Mouse (Mus musculus) hindbrain, embryonic 12.5 days (tissue): ENCODE measurements around the gene Kpna1. TPM values are rescaled to one million over a fixed set of nuclear protein-coding genes. Genes with fewer than 3 reads are reported as not detected.
"Not testable (repeated sequence)": the region's sequence is repeated elsewhere in the genome, so short reads cannot be mapped to it uniquely, and the experiment has no call there.

Experiments
- ATAC-seq: fragments of 200-750 bp; cut with Nextera tagmentation; 2 replicates; pipeline ENCODE4 v1.8.0; 2017; ENCODE audit warnings: moderate TSS enrichment; ENCODE audit not compliant: low FRiP score
- H3K27ac ChIP-seq: fragments of 300-500 bp; sonication (generic); 2 replicates; pipeline ENCODE4 v1.5.1; 2016; ENCODE audit warnings: mild to moderate bottlenecking
- H3K27me3 ChIP-seq: fragments of 300-500 bp; sonication (generic); 2 replicates; pipeline ENCODE4 v1.6.1; 2016; ENCODE audit warnings: mild to moderate bottlenecking
- H3K36me3 ChIP-seq: fragments of 300-500 bp; sonication (generic); 2 replicates; pipeline ENCODE4 v1.6.1; 2016; ENCODE audit warnings: mild to moderate bottlenecking
- H3K4me1 ChIP-seq: fragments of 300-500 bp; sonication (generic); 2 replicates; pipeline ENCODE4 v1.6.1; 2016
- H3K4me2 ChIP-seq: fragments of 300-500 bp; sonication (generic); replicated peaks from 2 replicates; pipeline ENCODE4 v1.6.1; 2016; ENCODE audit warnings: mild to moderate bottlenecking
- H3K4me3 ChIP-seq: fragments of 300-500 bp; sonication (generic); 2 replicates; pipeline ENCODE4 v1.5.1; 2016; ENCODE audit warnings: mild to moderate bottlenecking
- H3K9ac ChIP-seq: fragments of 300-500 bp; sonication (generic); 2 replicates; pipeline ENCODE4 v1.6.1; 2016; ENCODE audit warnings: mild to moderate bottlenecking, moderate library complexity
- H3K9me3 ChIP-seq: fragments of 300-500 bp; sonication (generic); replicated peaks from 2 replicates; pipeline ENCODE4 v1.6.1; 2016; ENCODE audit warnings: mild to moderate bottlenecking
- WGBS: fragments of 180-500 bp; shearing (Covaris S2); methylation state at CpG from one replicate; pipeline ENCODE4 v1.1.7; 2016; 5-methylcytosine and 5-hydroxymethylcytosine counted together
- polyA plus RNA-seq: library from polyadenylated mRNA; unstranded; fragments of >200 nt; fragmentation: Nextera tagmentation; extraction: Ambion mirVana; gene quantifications from 2 replicates; pipeline ENCODE4 v1.2.1, GENCODE M21; 2016

Kpna1 gene
- polyA plus RNA-seq, 1 experiment from 2014 or later = 86.8 TPM

DNA sequence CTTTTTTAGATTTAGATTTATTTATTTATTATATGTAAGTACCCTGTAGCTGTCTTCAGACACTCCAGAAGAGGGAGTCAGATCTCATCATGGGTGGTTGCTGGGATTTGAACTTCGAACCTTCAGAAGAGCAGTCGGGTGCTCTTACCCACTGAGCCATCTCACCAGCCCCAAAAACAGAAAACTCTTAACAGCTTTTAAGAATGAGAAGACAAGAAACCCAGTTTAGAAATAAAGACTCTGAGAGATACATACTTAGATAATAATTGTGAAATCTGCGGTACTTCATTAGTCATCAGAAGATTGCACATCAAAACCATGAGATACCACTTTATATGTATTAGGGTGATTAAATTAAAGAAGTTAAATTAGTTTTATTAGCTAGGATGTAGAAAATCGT, 20.3 kb downstream of the Kpna1 start:
- H3K4me3 ChIP-seq, ATAC-seq: not testable (repeated sequence)
- 96% methylated on average over 4 of the region's 4 CpGs for WGBS

DNA sequence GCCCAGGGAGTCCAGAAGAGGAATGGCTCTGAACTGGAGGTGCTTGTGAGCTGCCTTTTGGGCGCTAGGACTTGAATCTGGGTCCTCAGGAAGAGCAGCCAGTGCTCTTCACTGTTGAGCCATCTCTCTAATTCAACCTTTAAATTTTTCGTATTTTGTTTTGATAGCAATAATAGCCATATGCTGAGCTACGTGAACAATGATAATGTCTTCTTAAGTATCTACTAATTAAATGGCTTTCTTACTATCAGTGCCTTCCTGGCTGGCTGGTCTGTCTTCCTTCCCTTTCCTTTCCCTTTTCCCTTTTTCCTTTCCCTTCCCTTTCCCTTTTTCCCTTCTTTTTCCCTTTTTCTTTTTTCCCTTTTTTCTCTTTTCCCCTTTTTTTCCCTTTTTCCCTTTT, 29.8 kb downstream of the Kpna1 start:
- Histone ChIP-seq H3K27ac (no peak overlapping the region), H3K4me2 (no peak overlapping the region), H3K9me3 (no peaks in the 10 kb centered on the region), H3K4me1 (no peaks in the 10 kb centered on the region), H3K27me3 (no peaks in the 10 kb centered on the region), H3K9ac (no peak overlapping the region), H3K4me3 (no peak overlapping the region), H3K36me3 (peaks cover 12% of the 10 kb centered on the region)
- no peak for ATAC-seq
- 94% methylated on average over 3 of the region's 3 CpGs for WGBS

More for the DNA sequence above, 20.3 kb downstream of the Kpna1 start:
- H3K9me3 ChIP-seq, H3K4me2 ChIP-seq, H3K27ac ChIP-seq, H3K27me3 ChIP-seq, H3K4me1 ChIP-seq, H3K9ac ChIP-seq: not testable (repeated sequence)
- H3K36me3 ChIP-seq = peaks cover 10% of the 10 kb centered on the region; the same call in 1 of the 2 replicates

DNA sequence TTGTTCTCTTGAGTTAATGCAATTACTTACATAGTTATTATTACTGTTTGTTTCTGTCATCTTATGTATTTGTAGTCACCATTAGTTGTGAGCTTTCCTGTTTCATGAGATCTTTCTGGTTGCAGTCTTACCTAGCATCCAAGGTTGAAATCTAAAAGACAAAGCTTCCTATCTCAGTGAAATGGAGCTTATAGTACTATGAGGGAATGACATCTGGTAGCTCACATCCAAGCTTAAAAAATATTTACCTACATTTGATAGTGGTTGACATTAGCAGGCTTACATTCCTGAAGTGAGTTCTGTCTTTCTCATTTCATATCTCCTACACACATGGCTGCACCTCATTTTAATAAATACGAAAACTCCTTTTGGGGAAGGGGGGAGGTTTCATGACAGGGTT, 37.8 kb downstream of the Kpna1 start:
- no peak overlapping the region for H3K4me2 ChIP-seq
- no peak overlapping the region for H3K4me3 ChIP-seq
- H3K36me3 ChIP-seq = peaks cover 26% of the 10 kb centered on the region
- no peaks in the 10 kb centered on the region for H3K4me1 ChIP-seq
- H3K27me3 ChIP-seq = no peaks in the 10 kb centered on the region
- H3K27ac ChIP-seq = no peak overlapping the region
- no peaks in the 10 kb centered on the region for H3K9me3 ChIP-seq
- no peak overlapping the region for H3K9ac ChIP-seq
- ATAC-seq = no peak
- WGBS = 84% methylated on average over 1 of the region's 1 CpGs

DNA sequence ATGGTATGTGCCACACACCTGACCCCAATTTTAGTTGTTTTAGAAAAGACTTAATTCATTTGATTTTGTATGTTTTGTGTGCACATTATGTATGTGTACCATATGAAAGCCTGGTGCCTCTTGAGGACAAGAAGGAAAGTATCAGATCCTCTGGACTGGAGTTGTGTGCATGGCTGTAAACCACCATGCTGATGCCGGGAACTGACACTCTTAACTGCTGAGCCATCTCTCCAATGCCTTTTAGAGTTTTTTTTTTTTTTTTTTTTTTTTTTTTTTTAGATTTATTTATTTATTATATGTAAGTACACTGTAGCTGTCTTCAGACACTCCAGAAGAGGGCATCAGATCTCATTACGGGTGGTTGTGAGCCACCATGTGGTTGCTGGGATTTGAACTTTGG, 49.6 kb downstream of the Kpna1 start:
- not testable (repeated sequence) for H3K4me2 ChIP-seq, H3K9me3 ChIP-seq, H3K4me3 ChIP-seq, H3K4me1 ChIP-seq, H3K27me3 ChIP-seq, H3K27ac ChIP-seq, ATAC-seq, H3K9ac ChIP-seq
- peaks cover 40% of the 10 kb centered on the region for H3K36me3 ChIP-seq
- WGBS = 89% methylated on average over 1 of the region's 2 CpGs

DNA sequence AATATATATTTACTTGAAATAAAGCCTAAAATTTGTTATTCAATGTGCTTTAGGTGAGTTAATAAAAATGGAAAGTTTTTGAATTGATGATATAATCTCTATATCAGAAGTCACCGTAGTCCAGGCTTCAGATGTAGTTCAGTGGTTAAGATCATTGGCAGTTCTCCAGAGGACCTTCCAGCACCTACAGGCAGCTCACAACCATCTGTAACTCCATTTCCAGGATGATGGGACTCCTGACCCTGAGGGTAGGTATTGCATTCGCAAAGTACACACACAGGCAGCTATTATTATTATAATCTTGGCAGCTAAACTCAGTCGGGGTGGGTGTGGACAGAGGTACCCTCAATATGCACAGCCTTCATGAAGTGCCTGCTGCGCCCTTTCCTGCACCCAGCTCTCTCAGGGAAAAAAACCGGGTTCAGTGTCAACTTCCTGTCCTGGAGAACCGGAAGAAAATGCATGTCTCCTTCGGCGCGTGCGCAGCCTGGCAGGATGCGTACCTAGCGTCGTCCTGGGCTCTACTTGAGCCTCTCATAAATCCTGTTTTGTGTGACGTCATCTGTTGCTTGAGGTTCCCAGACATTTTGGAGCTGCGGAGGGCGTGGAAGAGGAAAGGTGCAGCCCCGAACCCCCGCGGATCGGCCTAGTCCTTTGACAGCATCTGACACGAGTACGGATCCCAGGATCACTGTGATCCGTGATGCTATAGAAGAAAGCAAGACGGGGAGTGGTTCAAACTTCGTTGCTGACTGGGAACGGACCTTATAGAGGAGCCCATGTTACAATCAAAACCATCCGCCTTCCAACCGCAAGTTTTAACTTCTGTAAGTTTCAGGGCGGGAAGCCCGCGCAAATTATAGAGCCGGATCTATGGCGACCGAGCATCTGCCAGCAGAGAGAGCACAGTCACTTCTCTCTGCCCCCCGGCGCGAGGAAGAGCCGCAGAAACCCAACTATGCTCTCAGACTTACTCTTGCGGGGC, 62.4 kb downstream of the Kpna1 start, which contains the start of gene Wdr5b:
TSS of gene Wdr5b (plus strand) at position 551 of the 985 bp plus-strand sequence.
- WGBS = 2% methylated on average over 39 of the region's 39 CpGs
- H3K27me3 ChIP-seq = no peaks in the 10 kb centered on the region
- H3K4me2 ChIP-seq = peak within 1 kb of the TSS; percentile 77
- no peaks in the 10 kb centered on the region for H3K9me3 ChIP-seq
- peak; percentile 97 for ATAC-seq
- H3K4me3 ChIP-seq = peak within 1 kb of the TSS; percentile 60
- H3K9ac ChIP-seq = peak within 1 kb of the TSS; percentile 72
- H3K4me1 ChIP-seq = peaks cover 20% of the 10 kb centered on the region
- peak within 1 kb of the TSS; percentile 74 for H3K27ac ChIP-seq
- H3K36me3 ChIP-seq = peaks cover 27% of the 10 kb centered on the region

DNA sequence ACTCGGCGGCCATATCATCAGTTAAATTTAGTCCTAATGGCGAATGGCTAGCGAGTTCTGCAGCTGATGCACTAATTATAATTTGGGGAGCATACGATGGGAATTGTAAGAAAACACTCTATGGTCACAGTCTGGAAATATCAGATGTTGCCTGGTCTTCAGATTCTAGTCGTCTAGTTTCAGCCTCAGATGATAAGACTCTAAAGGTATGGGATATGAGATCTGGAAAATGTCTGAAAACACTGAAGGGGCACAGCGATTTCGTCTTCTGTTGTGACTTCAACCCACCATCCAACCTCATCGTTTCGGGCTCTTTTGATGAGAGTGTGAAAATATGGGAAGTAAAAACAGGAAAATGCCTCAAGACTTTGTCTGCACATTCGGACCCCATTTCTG, 63.1 kb downstream of the Kpna1 start:
- Histone ChIP-seq H3K9ac (peak overlapping the region; percentile 72), H3K4me3 (peak overlapping the region; percentile 60), H3K4me2 (peak overlapping the region; percentile 77), H3K36me3 (peaks cover 33% of the 10 kb centered on the region), H3K9me3 (no peaks in the 10 kb centered on the region), H3K27me3 (no peaks in the 10 kb centered on the region), H3K27ac (peak overlapping the region; percentile 74), H3K4me1 (peaks cover 20% of the 10 kb centered on the region)
- no peak for ATAC-seq
- 37% methylated on average over 11 of the region's 11 CpGs for WGBS

DNA sequence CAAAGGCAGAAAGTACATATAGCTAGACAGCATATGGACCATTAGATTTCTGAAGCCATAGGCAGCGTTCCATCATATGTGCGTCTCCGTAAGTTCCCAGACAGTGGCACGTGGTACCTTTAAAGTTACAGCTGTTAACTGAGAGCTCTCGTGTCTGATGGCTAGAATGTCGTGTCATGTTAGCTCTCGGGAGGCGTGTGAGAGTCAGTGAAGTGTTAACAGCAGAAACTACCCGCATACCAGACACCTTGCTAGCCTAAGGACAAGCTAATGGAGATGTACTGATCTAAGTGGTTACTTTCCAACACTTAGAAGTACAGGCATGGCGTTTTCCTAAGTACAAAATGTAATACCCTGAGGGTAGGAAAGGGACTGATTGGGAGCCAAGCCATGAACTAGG, 64.5 kb downstream of the Kpna1 start:
- no peak overlapping the region for H3K4me2 ChIP-seq
- H3K9ac ChIP-seq = no peak overlapping the region
- peaks cover 20% of the 10 kb centered on the region for H3K4me1 ChIP-seq
- no peaks in the 10 kb centered on the region for H3K9me3 ChIP-seq
- ATAC-seq = no peak
- H3K27me3 ChIP-seq = no peaks in the 10 kb centered on the region
- no peak overlapping the region for H3K27ac ChIP-seq
- H3K36me3 ChIP-seq = peaks cover 38% of the 10 kb centered on the region
- no peak overlapping the region for H3K4me3 ChIP-seq
- WGBS = 86% methylated on average over 10 of the region's 10 CpGs

DNA sequence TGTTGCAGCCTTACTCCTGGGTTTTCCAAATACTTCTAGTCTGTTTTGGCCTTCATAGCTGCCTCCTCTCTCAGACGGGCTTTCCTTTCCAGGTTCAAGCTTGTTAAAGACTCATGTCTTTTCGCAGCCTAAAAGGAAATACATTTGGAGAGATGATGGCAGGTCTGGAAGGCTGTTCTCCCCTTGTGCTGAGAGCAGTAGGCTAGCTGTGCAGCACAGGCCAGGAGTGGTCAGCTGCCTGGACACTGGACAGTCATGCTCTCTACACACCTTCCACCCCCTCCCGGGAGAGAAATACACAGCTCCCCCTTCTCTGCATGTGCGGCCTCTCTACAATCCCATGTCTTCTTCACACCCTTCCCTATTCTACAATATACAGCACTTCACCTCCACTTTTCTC, 65.4 kb downstream of the Kpna1 start:
- WGBS = 93% methylated on average over 4 of the region's 4 CpGs
- Histone ChIP-seq H3K4me3 (no peak overlapping the region), H3K9ac (no peak overlapping the region), H3K27me3 (no peaks in the 10 kb centered on the region), H3K9me3 (no peaks in the 10 kb centered on the region), H3K4me1 (peaks cover 20% of the 10 kb centered on the region), H3K4me2 (no peak overlapping the region), H3K27ac (no peak overlapping the region), H3K36me3 (peaks cover 46% of the 10 kb centered on the region)
- ATAC-seq = no peak

DNA sequence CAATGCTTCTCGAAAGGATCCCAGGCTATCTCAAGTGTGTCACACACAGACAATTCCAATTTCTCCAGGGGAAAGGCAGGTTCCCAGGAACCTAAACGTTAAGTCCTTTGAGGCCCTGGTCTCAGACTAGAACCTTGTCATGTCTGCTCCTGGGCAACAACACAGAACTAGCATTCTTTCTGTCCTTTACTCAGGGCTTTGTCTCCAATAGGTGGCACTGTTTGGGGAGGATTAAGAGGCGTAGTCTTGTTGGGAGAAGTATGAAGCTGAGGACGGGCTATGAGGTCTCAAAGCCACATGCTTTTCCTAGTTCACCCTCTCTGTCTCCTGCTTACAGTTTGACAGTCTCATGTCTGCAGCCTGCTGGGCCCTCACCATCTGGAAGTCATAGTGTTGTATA, 69.0 kb downstream of the Kpna1 start:
- peaks cover 74% of the 10 kb centered on the region for H3K36me3 ChIP-seq

DNA sequence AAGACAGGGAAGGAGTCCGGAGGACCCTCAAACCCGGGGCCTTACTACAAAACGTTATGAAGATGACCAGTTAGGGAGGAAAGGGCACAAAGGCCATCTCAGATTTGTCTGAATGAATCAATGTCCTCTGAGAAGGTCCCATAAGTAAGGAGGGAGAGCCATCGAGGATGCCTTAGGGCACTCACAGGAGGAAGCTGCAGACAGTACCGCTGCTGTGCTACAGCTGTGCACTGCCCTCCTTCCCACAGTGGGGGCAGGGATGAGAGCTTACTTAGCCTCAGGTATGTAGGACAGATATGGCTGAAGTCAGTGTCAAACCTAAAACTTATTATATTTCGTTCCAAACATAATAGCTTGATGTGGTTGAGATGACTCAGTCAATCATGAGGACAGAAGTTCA, 72.9 kb downstream of the Kpna1 start:
- no peak overlapping the region for H3K4me3 ChIP-seq
- no peak overlapping the region for H3K9ac ChIP-seq
- 95% methylated on average over 6 of the region's 6 CpGs for WGBS
- ATAC-seq = no peak
- H3K27me3 ChIP-seq = no peaks in the 10 kb centered on the region
- no peaks in the 10 kb centered on the region for H3K9me3 ChIP-seq
- H3K4me2 ChIP-seq = no peak overlapping the region
- H3K36me3 ChIP-seq = peaks cover 47% of the 10 kb centered on the region
- no peak overlapping the region for H3K27ac ChIP-seq
- H3K4me1 ChIP-seq = no peaks in the 10 kb centered on the region

More for the DNA sequence above, 69.0 kb downstream of the Kpna1 start:
- Histone ChIP-seq H3K4me1 (peaks cover 5% of the 10 kb centered on the region), H3K27me3 (no peaks in the 10 kb centered on the region), H3K4me2 (no peak overlapping the region), H3K4me3 (no peak overlapping the region), H3K9me3 (no peaks in the 10 kb centered on the region), H3K27ac (no peak overlapping the region), H3K9ac (no peak overlapping the region)
- WGBS = 91% methylated on average over 4 of the region's 4 CpGs
- no peak for ATAC-seq

DNA sequence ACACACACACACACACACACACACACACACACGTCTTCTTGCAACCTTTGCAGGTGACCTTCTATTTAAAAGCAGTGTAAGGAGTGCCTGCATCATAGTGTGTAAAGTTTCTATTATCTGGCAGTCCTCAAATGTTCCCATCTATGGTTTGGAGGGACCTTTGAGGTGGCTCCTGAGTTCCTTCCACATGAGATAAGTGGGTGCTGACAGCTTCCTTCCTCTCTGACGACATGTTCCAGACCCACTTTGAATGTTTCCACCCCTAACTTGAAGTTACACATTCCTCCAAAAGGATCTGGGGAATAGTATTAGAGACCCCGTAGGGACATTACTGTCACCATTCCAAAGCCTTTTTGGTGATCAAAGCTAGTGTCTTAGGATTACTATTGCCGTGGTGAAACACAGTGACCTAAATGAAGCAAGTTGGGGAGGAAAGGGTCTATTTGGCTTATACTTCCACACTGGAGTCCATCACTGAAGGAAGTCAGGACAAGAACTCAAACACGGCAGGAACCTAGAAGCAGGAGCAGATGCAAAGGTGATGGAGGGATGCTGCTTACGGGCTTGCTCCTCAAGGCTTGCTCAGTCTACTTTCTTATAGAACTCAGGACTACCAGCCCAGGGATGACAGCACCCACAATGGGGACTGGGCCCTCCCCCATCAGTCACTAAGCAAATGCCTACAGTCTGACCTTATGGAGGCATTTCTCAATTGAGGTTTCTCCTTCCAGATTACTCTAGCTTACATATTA, 75.2 kb downstream of the Kpna1 start:
- no peaks in the 10 kb centered on the region for H3K9me3 ChIP-seq
- peaks cover 34% of the 10 kb centered on the region for H3K36me3 ChIP-seq
- H3K9ac ChIP-seq = no peak overlapping the region
- no peak overlapping the region for H3K4me2 ChIP-seq
- no peak overlapping the region for H3K4me3 ChIP-seq
- no peaks in the 10 kb centered on the region for H3K4me1 ChIP-seq
- WGBS = 87% methylated on average over 6 of the region's 6 CpGs
- no peak for ATAC-seq
- H3K27ac ChIP-seq = no peak overlapping the region
- no peaks in the 10 kb centered on the region for H3K27me3 ChIP-seq

DNA sequence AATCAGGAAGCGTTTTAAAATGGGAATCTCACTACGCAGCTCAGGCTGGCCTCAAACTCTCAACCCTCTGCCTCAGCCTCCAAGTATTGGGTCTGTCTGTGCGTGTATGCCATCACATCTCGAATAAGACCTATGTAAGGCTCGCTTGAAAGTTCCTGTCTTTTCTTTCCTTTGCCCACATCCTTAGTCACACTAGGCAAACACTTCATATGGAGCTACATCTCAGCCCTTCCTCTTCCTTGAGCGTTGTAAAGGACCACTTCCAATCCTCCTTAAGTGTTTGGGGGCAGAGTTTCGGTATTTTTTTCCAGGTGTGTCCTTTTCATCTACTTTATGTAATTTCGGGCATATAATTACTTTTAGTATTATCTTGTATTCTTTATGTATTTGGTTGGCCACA, 76.4 kb downstream of the Kpna1 start:
- H3K36me3 ChIP-seq = peaks cover 22% of the 10 kb centered on the region
- 93% methylated on average over 8 of the region's 8 CpGs for WGBS

More for the DNA sequence above, 76.4 kb downstream of the Kpna1 start:
- no peaks in the 10 kb centered on the region for H3K9me3 ChIP-seq
- H3K9ac ChIP-seq = no peak overlapping the region
- ATAC-seq = no peak
- no peaks in the 10 kb centered on the region for H3K4me1 ChIP-seq
- no peaks in the 10 kb centered on the region for H3K27me3 ChIP-seq
- H3K4me3 ChIP-seq = no peak overlapping the region
- no peak overlapping the region for H3K4me2 ChIP-seq
- no peak overlapping the region for H3K27ac ChIP-seq
